Mouse (Mus musculus) layer of hippocampus, adult 8-10 months (tissue): ENCODE data around the gene Fbll1. TPM values are rescaled to one million over a fixed set of nuclear protein-coding genes. Genes with fewer than 3 reads are reported as not detected.
"Not testable (repeated sequence)": the region's sequence is repeated elsewhere in the genome, so short reads cannot be mapped to it uniquely, and the experiment has no call there.

Experiments
- DNase-seq, 2 experiments: peaks; one replicate each; pipeline ENCODE4 v3.0.0; 2022; ENCODE audit warnings: low spot score in 2 of 2
- total RNA-seq, 4 experiments: library from RNA; stranded (reverse); gene quantifications; 2 replicates each; pipeline ENCODE4 v1.2.4; 2022

The Fbll1 gene
- total RNA-seq = 10 to 100 TPM; 37.1 to 42.2 (median 41.1) TPM

GRCm38 (mm10) chr11:35798874-35799273 is at the start of gene Fbll1:
Gene Fbll1 (minus strand): TSS chr11:35798884.
- no peak for DNase-seq

GRCm38 (mm10) chr11:35844299-35844698 is 45.6 kb upstream of the Fbll1 start:
- DNase-seq = no peak

- not testable (repeated sequence) for DNase-seq
Observed at GRCm38 (mm10) chr11:35842560-35842959, 43.9 kb upstream of the Fbll1 start.

GRCm38 (mm10) chr11:35841738-35842325 is 43.1 kb upstream of the Fbll1 start:
- DNase-seq = no peak

GRCm38 (mm10) chr11:35840806-35841205 is 42.1 kb upstream of the Fbll1 start:
- DNase-seq = not testable (repeated sequence)

- DNase-seq = no peak
Observed at GRCm38 (mm10) chr11:35840282-35840681, 41.6 kb upstream of the Fbll1 start.

- peak; percentile 63 to 66 for DNase-seq
Observed at GRCm38 (mm10) chr11:35838345-35839338, 40.0 kb upstream of the Fbll1 start.

- DNase-seq = no peak
Observed at GRCm38 (mm10) chr11:35837156-35838126, 38.8 kb upstream of the Fbll1 start.

- DNase-seq = peak; percentile 91 to 94
Observed at GRCm38 (mm10) chr11:35834022-35834760, 35.5 kb upstream of the Fbll1 start, which contains the start of gene Rars. Gene Rars (minus strand): TSS chr11:35834506.

- DNase-seq = no peak
Observed at GRCm38 (mm10) chr11:35833270-35833669, 34.6 kb upstream of the Fbll1 start.

- DNase-seq = no peak
Observed at GRCm38 (mm10) chr11:35832139-35832538, 33.5 kb upstream of the Fbll1 start.

GRCm38 (mm10) chr11:35827714-35828113 is 29.0 kb upstream of the Fbll1 start:
- no peak for DNase-seq

GRCm38 (mm10) chr11:35816316-35816715 is 17.6 kb upstream of the Fbll1 start:
- DNase-seq = no peak

GRCm38 (mm10) chr11:35811458-35811857 is 12.8 kb upstream of the Fbll1 start:
- no peak for DNase-seq

GRCm38 (mm10) chr11:35801332-35801731 is 2.6 kb upstream of the Fbll1 start:
- DNase-seq = no peak

GRCm38 (mm10) chr11:35798495-35798820 is 226 bp downstream of the Fbll1 start:
- peak; percentile 69 to 73 for DNase-seq

- peak; percentile 30 for DNase-seq
Observed at GRCm38 (mm10) chr11:35797751-35798494, 761 bp downstream of the Fbll1 start.

- not testable (repeated sequence) for DNase-seq
Observed at GRCm38 (mm10) chr11:35792800-35793199, 5.9 kb downstream of the Fbll1 start.

GRCm38 (mm10) chr11:35788443-35788842 is 10.2 kb downstream of the Fbll1 start:
- DNase-seq = no peak

GRCm38 (mm10) chr11:35784537-35784936 is 14.1 kb downstream of the Fbll1 start:
- no peak for DNase-seq
